Mouse (Mus musculus) CD8-positive naive resting alpha-beta T cell, adult 57 days (primary cell): ENCODE results near the gene Tmem119. TPM values are rescaled to one million over a fixed set of nuclear protein-coding genes. Genes with fewer than 3 reads are reported as not detected.

Experiments
- total RNA-seq: library from RNA; stranded (reverse); gene quantifications from one replicate; pipeline ENCODE4 v1.2.4, GENCODE M21; 2023

Tmem119 gene
- total RNA-seq, result not detected

GRCm38 (mm10) chr5:113800280-113800679 is at the start of gene Tmem119:
Tmem119 (minus strand) TSS chr5:113800516.

GRCm38 (mm10) chr5:113832490-113832901 is 32.2 kb upstream of the Tmem119 start, which contains the start of gene Selplg:
Selplg (minus strand) TSS chr5:113832644.

GRCm38 (mm10) chr5:113772450-113772895 is 27.8 kb downstream of the Tmem119 start, which contains the start of the genes Sart3 and Iscu:
Sart3 (minus strand) TSS chr5:113772510.
Iscu (plus strand) TSS chr5:113772748.

Other genes with a start within 250 kb of the Tmem119 start
- 0.83 TPM for gene Cmklr1, start 150.1 kb downstream of the Tmem119 start, total RNA-seq
- gene 1700069L16Rik, start 75.7 kb downstream of the Tmem119 start, total RNA-seq, result not detected
- gene Ficd, start 64.7 kb downstream of the Tmem119 start, total RNA-seq, result 4.3 TPM
- 57.7 TPM for gene Sart3, start 28.0 kb downstream of the Tmem119 start, total RNA-seq
- 46.0 TPM for gene Iscu, start 27.8 kb downstream of the Tmem119 start, total RNA-seq
- gene Selplg, start 32.1 kb upstream of the Tmem119 start, total RNA-seq, result 470 TPM
- 48.4 TPM for gene Coro1c, start 108.2 kb upstream of the Tmem119 start, total RNA-seq
- gene Ssh1, start 193.4 kb upstream of the Tmem119 start, total RNA-seq, result 25.7 TPM
- 0.77 TPM for gene Dao, start 203.2 kb upstream of the Tmem119 start, total RNA-seq